Mouse (Mus musculus) olfactory bulb, adult 2 months (tissue): ENCODE data around the gene Klf14. TPM values are rescaled to one million over a fixed set of nuclear protein-coding genes. Genes with fewer than 3 reads are reported as not detected.
A peak's percentile ranks its signal among the peaks of the same experiment; 100 is the strongest.

Experiments
- H3K27ac ChIP-seq: fragments of 200-500 bp; 2 replicates; pipeline ENCODE4 v1.5.1; 2012; ENCODE audit warnings: low read depth, low read length; ENCODE audit not compliant: insufficient read depth
- H3K4me1 ChIP-seq: fragments of 200-500 bp; 2 replicates; pipeline ENCODE4 v1.6.1; 2012; ENCODE audit warnings: low read length; ENCODE audit not compliant: control insufficient read depth, insufficient read depth
- H3K4me3 ChIP-seq: fragments of 200-500 bp; 2 replicates; pipeline ENCODE4 v1.5.1; 2012; ENCODE audit warnings: mild to moderate bottlenecking, low read depth, low read length, moderate library complexity; ENCODE audit not compliant: insufficient read depth
- CTCF ChIP-seq: fragments of 200-500 bp; IDR thresholded peaks from 2 replicates; pipeline ENCODE4 v1.5.1; 2012; ENCODE audit warnings: low read depth, mild to moderate bottlenecking, low read length, moderate library complexity; ENCODE audit not compliant: insufficient read depth
- POLR2A ChIP-seq: fragments of 200-500 bp; IDR thresholded peaks from 2 replicates; pipeline ENCODE4 v1.6.1; 2012; ENCODE audit warnings: mild to moderate bottlenecking, low read depth, low read length, moderate library complexity; ENCODE audit not compliant: insufficient read depth
- WGBS: fragments of 180-500 bp; shearing (Covaris S2); methylation state at CpG from one replicate; pipeline ENCODE4 v1.1.7; 2018; 5-methylcytosine and 5-hydroxymethylcytosine counted together
- polyA plus RNA-seq: library from polyadenylated mRNA; stranded (reverse); fragments of >200 nt; gene quantifications from 2 replicates; pipeline ENCODE4 v1.2.4, GENCODE M21; 2012; ENCODE audit warnings: low replicate concordance; ENCODE audit not compliant: missing spikeins, insufficient read depth, insufficient read length

Klf14 gene
- not detected in 2 replicates for polyA plus RNA-seq

DNA sequence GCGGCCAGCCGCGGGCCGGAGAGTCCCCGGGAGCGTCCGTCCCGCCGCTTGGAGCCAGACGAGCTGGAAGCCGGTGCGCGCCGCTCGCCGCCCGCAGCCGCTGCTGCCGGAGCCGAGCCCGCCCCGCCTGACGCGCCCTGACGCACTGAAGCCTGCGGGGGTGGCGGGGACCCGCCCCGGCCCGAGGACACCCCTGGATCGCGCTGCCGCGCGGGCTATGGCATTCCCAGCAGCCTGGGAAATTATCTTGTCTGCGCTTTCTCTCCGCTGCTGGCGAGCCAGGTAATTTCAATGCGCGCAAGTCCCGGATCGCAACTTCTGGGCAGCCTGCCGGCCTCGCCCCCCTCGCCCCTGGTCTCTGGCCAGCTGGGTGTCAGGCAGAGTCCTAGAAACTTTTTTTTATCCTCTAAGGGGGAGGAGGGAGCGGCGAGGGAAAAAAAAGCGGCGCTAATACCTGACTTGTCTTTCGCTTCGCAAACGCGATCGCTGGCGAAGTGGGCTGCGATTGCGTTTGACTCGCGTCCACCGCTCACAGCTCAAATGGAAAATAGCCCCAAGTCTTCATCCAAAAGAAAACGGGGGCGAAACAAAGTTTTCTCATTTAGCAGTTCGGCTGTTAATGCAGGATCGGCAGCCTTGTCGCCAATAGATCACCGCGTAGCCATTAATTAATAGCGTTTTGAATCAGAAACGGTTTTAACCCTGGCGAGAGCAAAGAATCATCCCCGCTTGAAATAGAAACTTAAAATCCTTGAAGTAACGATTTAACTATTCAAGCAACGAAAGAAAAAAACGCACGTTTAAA, at the start of gene Klf14:
TSS of gene Klf14 (minus strand) at position 343 of the 805 bp plus-strand sequence.
- Histone ChIP-seq H3K4me1 (no peaks in the 10 kb centered on the region), H3K27ac (no peak within 1 kb of the TSS), H3K4me3 (peak within 1 kb of the TSS; percentile 37)
- no peak for TF ChIP-seq CTCF
- TF ChIP-seq POLR2A = no peak
- 1% methylated on average over 75 of the region's 75 CpGs for WGBS

- TF ChIP-seq POLR2A (no peak), CTCF (no peak)
- 77% methylated on average over 6 of the region's 6 CpGs for WGBS
- Histone ChIP-seq H3K4me3 (no peak overlapping the region), H3K27ac (no peak overlapping the region), H3K4me1 (peaks cover 4% of the 10 kb centered on the region; the same call in 1 of the 2 replicates)
Measured at GRCm38 (mm10) chr6:31006111-31006600, 47.3 kb upstream of the Klf14 start.

DNA sequence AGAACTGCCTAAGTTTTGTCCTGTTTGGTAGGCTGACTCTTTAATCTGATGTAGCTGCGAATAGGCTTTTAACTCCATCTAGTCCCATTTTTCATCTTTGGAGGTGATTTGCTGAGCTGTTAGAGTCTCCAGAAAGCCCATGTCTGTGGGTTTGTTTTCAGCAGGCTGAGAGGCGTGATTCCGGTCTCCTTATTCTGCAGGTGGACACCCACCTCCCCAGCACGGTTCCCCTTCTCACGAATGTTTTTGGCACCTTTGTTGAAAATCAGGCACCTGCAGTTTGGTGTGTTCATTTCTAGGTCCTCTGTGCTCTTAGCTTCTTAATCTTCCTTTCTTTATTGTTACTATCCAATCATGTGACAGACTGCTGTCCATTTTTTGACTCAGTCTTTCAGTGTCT, 27.5 kb upstream of the Klf14 start:
- 94% methylated on average over 5 of the region's 5 CpGs for WGBS
- Histone ChIP-seq H3K27ac (no peak overlapping the region), H3K4me1 (no peaks in the 10 kb centered on the region), H3K4me3 (no peak overlapping the region)
- TF ChIP-seq CTCF (no peak), POLR2A (no peak)

GRCm38 (mm10) chr6:30983021-30983420, 24.1 kb upstream of the Klf14 start:
- H3K4me1 ChIP-seq = no peaks in the 10 kb centered on the region
- H3K4me3 ChIP-seq = no peak overlapping the region
- WGBS = 73% methylated on average over 4 of the region's 4 CpGs
- no peak overlapping the region for H3K27ac ChIP-seq
- TF ChIP-seq POLR2A (no peak), CTCF (no peak)

DNA sequence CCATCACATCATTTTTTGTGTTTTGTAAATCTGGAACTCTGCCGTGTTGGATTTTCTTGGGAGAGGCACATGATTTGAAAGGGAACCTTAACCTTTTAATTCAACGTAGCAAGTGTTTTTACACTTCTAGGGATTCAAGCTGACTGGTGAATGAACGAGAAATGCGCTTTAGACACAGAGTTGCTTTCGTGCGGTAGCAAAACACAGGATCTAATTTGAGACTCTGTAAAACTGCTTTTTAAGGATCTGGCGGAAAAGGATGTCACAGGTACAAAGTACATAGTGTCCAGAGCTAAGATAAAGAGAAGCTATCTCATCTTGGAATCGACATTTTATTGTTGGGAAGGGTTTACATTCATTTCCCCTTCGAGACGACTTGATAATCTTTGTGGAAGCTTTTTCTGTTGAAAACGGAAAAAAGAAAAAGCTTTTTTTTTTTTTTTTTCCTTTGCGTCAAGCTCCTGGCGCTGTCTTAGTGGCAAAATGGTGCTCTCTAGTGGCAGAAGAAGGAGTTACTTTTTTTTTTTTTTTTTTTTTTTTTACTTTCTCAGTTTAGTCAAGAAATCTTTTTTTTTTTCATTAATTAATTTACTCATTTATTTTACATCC, 23.6 kb upstream of the Klf14 start:
- H3K4me1 ChIP-seq = no peaks in the 10 kb centered on the region
- H3K4me3 ChIP-seq = no peak overlapping the region
- TF ChIP-seq POLR2A (no peak), CTCF (no peak)
- H3K27ac ChIP-seq = no peak overlapping the region
- 3% methylated on average over 13 of the region's 13 CpGs for WGBS

GRCm38 (mm10) chr6:30981351-30981750, 22.5 kb upstream of the Klf14 start:
- no peak overlapping the region for H3K27ac ChIP-seq
- no peaks in the 10 kb centered on the region for H3K4me1 ChIP-seq
- WGBS = 74% methylated on average over 5 of the region's 5 CpGs
- H3K4me3 ChIP-seq = no peak overlapping the region
- TF ChIP-seq POLR2A = no peak
- no peak for TF ChIP-seq CTCF

GRCm38 (mm10) chr6:30978615-30979014, 19.7 kb upstream of the Klf14 start:
- Histone ChIP-seq H3K27ac (no peak overlapping the region), H3K4me1 (no peaks in the 10 kb centered on the region), H3K4me3 (no peak overlapping the region)
- WGBS = 52% methylated on average over 1 of the region's 1 CpGs
- TF ChIP-seq CTCF (no peak), POLR2A (no peak)

DNA sequence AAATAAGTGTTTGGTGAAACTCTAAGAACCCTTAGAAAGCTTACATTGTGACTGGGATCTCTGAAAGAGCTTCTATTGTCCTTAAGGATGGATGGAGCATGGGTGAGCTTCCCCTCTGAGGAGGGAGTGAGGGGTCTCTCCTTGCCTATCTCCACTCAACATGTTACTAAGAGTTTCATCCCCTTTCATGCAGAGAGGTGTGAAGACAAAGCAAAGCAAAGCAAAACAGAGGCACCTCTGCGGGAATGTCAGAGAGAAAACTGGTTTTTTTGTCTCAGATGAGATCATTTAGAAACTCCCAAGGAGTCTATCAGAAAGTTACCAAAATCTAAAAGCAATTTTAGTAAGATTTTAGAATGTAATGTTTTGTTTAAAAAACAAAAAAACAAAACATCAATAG, 13.2 kb upstream of the Klf14 start:
- TF ChIP-seq CTCF (no peak), POLR2A (no peak)
- H3K4me1 ChIP-seq = no peaks in the 10 kb centered on the region
- H3K4me3 ChIP-seq = no peak overlapping the region
- H3K27ac ChIP-seq = no peak overlapping the region
- WGBS = 85% methylated on average over 1 of the region's 1 CpGs
